Mouse (Mus musculus) layer of hippocampus, adult 2 months (tissue): ENCODE measurements around the gene Ptpn3. TPM values are rescaled to one million over a fixed set of nuclear protein-coding genes. Genes with fewer than 3 reads are reported as not detected.

Experiments used
- DNase-seq, 2 experiments: peaks; one replicate each; pipeline ENCODE4 v3.0.0; 2022; ENCODE audit warnings: low spot score in 2 of 2
- H3K27ac ChIP-seq: fragments of 200-600 bp; 2 replicates; pipeline ENCODE4 v1.8.1; 2022
- H3K4me3 ChIP-seq: fragments of 200-600 bp; 2 replicates; pipeline ENCODE4 v1.8.1; 2022; ENCODE audit warnings: mild to moderate bottlenecking
- CTCF ChIP-seq: fragments of 200-600 bp; conservative IDR thresholded peaks from 2 replicates; pipeline ENCODE4 v1.8.1; 2022; ENCODE audit warnings: antibody characterized with exemption, mild to moderate bottlenecking, moderate library complexity
- total RNA-seq, 2 experiments: library from RNA; stranded (reverse); gene quantifications; 2 replicates each; pipeline ENCODE4 v1.2.3; 2021

The Ptpn3 gene
- total RNA-seq, 2 experiments from 2014 or later = 76.6 to 92.1 TPM

DNA sequence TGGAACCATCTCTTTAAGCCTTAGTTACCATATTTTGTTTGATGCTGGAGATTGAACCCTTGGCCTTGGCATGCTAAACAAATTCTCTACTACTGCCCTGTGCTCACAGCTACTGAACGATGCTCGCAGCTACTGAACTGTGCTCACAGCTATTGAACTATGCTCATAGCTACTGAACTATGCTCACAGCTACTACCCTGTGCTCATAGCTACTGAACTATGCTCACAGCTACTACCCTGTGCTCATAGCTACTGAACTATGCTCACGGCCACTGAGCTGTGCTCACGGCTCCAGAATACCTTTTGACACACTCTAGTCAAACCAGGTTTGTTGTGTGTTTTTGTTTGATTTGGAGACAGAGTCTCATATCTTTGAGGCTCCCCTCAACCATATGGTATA is 10.1 kb upstream of the Ptpn3 start:
- no peak for TF ChIP-seq CTCF
- H3K4me3 ChIP-seq = no peak overlapping the region

DNA sequence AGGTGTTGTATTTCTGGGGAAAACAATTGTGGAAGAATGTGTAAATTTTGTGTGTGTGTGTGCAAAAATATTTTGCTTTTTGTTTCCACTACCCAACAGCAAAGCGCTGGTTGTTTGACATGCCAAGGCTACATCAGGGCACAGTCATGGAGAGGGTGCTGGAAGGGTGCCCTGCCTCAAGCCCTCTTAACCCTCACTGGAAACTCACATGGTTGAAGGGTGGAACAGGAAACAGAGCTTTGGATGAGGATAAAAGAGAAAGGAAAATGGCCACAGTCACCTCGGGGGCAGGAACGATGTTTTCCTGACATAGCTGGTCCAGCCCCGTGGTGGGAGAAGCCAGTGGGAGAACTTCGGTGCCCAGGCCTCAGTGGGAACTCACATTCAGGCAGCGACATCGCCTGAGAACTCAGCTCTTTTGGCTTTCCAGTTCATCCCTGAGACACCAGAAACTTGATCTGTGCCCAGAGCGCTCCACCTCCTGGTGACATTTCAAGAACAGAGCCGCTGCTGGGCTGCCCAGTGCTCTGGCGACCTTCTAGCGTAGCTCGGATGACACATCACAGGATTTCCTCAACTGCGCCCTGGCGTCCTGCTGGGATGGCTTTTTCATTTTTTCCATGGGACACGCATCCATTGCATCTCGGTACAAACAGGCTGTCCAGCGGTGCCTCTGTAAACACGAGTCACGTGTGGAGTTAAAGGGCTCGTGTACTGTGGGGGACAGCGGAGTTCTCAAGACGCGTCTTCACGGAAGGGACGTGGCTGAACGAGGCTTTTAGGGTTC is 6.8 kb upstream of the Ptpn3 start:
- H3K4me3 ChIP-seq = no peak overlapping the region; the same call in 1 of the 2 replicates
- no peak; the same call in 1 of the 2 replicates for TF ChIP-seq CTCF
- DNase-seq = no peak

More for the DNA sequence above, 10.1 kb upstream of the Ptpn3 start:
- no peak for DNase-seq
- no peak overlapping the region for H3K27ac ChIP-seq

DNA sequence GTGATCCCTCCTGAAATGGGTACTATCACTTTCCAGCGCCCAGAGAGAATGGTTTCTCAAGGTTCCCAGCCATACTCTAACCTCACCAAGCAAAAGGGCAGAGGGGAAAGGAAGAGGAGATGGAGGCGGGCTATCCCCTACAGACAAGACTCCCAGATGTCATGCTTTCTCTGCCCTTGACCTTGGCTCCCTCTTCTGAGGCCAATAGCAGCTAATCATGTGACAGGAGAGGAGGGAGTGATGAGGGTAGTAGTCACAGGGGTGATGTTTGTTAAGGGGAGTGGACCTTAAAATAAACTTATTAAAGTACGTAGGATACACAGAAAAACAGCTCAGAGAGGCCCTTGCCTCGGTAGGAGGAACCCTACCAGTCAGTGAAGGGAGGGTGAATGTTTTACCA is 6.1 kb upstream of the Ptpn3 start:
- no peak for DNase-seq
- Histone ChIP-seq H3K4me3 (no peak overlapping the region), H3K27ac (no peak overlapping the region)
- no peak for TF ChIP-seq CTCF

More for the DNA sequence above, 6.8 kb upstream of the Ptpn3 start:
- H3K27ac ChIP-seq = no peak overlapping the region

DNA sequence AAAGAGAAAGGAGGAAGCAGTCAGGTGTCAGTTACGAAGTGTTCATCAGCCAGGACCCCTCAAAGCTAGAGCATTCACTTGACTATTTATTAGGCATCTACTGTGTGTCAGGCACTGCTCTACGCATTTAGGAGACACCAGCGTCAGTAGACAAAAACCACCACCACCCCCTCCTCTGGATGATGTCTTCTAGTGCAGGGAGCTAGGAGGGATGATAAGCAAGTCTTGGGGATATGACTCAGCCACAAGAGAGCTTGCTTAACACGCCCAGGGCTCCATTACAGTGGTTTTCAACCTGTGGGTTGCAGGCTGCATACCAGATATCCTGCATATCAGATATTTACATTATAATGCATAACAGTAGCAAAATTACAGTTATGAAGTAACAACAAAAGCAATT is 4.6 kb upstream of the Ptpn3 start:
- H3K4me3 ChIP-seq = no peak overlapping the region
- DNase-seq = no peak
- no peak overlapping the region for H3K27ac ChIP-seq
- TF ChIP-seq CTCF = no peak

DNA sequence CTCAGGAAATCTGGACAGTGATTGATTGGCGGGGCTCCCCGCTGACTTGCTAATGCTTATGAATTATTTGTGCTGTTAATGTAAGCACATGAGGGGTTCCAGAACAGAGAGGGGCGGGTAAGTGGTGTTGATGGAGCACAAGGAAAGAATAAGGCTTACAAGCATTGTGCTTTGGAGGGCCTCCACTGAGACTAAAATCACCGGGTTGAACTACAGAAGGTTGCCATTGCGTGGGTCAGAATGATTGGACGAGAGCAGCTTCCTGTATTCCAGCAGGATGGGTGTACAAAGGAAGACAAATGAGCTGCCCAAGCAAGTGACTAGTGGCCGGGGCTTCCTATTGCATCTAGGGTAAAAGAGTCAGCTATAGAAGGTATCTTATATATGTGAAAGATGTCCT is 4.0 kb upstream of the Ptpn3 start:
- no peak for TF ChIP-seq CTCF
- H3K4me3 ChIP-seq = no peak overlapping the region
- no peak overlapping the region for H3K27ac ChIP-seq
- DNase-seq = no peak

DNA sequence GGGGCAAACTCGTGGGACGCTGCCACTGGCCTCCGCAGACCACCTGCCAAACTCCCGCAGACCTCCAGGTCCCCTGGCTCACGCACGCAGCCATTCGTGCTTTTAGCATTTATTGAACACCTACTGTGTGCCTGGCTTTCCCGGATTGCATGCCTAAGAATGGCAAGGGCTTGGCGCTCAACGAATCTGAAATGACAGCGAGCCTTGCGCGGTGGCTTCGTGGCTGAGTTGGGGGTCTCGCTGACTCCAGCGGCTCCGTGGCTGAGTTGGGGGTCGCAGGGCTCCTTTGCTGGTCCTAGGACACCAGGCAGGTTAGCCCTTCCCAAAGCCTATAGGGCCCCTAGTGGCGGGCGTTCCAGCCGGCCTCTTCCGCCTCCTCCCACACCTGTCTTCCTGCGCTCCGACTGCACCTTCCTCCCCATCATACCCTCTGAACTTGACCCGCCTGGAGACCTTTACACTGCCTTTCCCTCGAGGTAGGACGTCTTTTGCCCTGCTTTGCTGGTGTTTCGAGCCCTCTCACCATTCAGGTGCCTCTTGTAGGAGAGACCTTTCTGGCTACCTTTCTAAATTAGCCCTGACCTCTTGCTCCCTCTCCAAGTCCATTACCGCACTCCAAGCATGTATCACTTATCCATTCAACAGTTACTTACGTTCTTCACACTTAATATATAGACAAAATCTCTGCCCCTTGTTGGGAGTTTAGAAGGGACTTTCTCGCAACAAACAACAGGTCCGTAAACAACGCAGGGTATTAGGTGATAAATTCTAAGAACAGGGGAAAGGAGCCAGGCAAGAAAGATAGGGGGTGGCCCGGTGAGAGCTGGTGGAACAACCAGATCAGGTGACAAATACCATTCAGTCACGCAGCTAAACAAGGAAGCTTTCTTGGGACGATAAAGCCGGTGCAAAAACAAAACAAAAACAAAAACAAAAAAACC is 898 bp downstream of the Ptpn3 start:
- peak in 1 of 2 experiments; percentile 22 for DNase-seq
- Histone ChIP-seq H3K27ac (peak overlapping the region; percentile 97), H3K4me3 (peak overlapping the region; percentile 84)
- TF ChIP-seq CTCF = peak; percentile 48

DNA sequence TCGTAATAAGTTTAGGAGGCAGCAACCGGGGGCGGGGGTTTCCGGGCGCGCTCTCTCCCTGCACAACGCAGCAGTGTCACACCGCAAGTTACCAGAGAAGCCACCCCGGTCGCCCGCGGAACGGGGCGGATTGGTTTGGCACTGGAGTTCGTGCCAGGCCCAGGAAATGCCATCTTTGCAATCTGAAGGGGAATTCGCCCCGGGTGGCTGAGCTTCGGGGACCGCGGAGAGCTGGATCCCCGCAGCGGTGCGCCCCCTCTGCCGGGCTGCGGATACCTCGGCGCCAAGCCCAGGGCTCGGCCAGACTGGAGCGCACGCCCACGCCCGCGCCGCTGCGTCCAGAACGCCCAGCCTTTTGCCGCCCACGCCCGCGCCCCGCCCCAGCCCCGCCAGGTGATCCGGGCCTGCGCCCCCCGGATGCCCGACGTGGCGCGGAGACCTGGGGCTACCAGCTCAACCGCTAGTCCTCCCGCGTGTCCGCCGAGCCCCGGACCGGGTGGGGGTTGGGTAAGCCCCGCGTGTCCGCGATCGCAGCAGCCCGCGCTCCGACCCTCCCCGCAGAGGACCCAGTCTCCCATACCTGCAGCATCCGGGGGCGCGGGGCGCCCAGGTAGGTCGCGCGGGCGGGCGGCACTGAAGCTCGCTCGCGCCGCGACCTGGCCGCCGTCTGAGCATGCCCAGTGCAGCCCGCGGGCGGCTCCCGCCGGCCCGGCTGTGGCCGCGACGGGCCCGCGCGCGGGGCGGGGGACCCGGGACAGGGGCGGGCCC is 1.8 kb downstream of the Ptpn3 start:
- H3K4me3 ChIP-seq = peak overlapping the region; percentile 84
- H3K27ac ChIP-seq = peak overlapping the region; percentile 97
- TF ChIP-seq CTCF = peak; percentile 23; the same call in 1 of the 2 replicates
- peak; percentile 26 to 52 for DNase-seq

DNA sequence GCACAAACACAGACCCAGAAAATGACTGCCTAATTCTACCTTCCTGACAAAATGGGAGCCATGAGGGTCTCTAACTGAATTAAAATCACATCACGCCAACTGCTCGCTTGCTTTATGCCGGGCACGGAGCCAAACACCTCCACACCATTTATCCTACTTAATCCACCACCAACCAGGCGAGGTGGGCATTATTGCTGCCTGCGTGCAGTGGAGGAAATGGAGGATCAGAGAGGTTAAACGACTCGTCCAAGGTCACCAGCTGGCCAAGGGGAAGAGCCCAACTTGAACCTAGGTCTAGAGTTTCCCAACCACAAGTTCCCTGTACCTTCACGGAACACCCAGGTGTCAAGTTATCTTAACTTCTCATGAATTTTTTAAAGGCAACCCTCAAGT is 2.3 kb downstream of the Ptpn3 start:
- TF ChIP-seq CTCF = no peak
- peak; percentile 23 to 28 for DNase-seq
- Histone ChIP-seq H3K4me3 (peak overlapping the region; percentile 84), H3K27ac (peak overlapping the region; percentile 97)

DNA sequence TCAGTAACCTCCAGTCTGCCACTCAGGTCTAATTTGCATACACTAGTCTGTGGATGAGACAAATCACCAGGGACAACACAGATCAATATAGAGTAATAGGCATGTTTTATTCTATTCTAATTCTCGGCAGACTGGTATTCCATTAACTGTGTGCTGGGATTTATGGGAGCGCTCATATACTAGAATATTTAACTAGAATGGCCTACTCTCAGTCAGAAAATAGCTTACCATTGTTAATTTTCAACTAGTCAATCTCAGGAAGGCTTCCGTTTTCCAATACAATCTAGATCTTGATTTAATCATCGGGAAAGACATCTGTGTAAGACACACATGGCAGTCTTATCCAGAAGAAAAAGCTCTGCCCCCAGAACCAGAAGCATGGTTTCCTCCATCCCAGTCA is 3.5 kb downstream of the Ptpn3 start:
- no peak for TF ChIP-seq CTCF
- no peak for DNase-seq
- H3K27ac ChIP-seq = peak overlapping the region; percentile 97
- peak overlapping the region; percentile 84; the same call in 1 of the 2 replicates for H3K4me3 ChIP-seq

DNA sequence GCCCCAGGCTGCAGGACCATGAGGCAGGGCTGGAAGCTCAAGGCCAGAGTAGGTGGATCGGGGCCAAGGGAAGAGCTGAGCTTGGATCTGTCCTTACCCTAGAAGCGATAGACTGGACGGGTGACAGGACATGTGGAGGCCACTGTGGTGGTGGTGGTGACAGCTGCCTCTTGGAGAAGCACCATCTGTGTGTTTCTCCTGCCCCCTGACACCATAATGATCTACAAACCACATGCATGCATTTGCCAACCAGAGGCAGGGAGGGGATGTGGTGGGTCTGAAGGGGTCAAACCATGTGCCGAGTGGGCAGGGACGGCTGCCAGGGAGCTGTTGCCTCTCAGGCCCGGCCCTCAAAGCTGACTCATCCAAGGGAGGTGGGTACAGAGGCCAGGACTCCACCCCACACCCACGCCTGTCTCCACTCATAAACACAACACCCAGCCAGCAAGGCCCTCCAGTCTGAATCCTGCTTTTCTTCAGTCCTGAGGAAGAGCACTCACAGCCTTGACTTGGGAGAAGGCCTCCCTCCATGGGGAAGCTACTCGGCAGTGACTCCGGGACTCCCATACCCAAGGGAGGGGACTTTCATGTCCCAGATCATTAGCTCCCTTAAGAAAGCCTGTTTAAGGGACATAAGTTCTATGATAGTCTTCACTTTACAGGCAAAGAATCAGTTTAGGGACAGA is 6.5 kb downstream of the Ptpn3 start:
- no peak for TF ChIP-seq CTCF

DNA sequence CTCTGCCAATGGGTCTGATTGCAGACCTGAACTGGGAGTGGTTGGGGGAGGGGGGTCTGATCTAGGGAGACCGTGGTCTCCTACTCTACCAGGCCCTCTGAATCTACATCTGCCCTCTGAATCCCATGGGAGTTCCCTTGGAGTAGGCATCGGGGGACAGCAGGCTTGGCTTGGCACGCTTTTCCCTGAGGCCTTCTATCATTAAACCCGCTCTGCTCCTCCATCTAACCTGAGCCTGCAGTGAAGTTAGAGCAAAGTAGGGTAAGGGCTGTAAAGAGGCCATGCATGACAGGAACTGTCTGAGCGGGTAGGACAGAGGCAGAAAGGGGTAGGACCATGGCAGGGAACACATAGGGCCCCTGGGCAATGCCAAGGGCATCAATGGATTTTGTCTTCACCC is 9.0 kb downstream of the Ptpn3 start:
- H3K4me3 ChIP-seq = no peak overlapping the region
- no peak for DNase-seq
- no peak for TF ChIP-seq CTCF

More for the DNA sequence above, 6.5 kb downstream of the Ptpn3 start:
- DNase-seq = no peak
- Histone ChIP-seq H3K4me3 (no peak overlapping the region), H3K27ac (no peak overlapping the region)

DNA sequence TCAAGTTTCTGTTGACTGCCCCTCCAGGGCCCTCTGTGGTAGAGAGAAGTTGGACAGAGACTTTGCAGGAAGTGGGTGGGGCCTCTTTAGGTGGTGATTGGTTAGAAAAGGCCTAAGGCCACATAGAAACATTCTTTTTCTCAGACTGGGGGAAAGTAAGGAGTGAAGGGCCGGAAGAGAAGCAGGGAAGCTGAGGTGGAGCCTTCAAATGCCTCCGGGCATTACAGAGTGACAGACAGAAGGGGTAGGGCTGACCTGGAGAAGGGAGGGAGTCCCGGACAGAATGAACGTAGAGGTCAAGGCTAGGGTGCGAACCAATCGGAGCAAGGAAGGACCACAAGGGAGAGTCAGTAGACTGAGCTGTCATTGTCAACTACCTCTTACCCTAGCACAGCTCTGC is 11.6 kb downstream of the Ptpn3 start:
- no peak overlapping the region for H3K4me3 ChIP-seq
- no peak for TF ChIP-seq CTCF

More for the DNA sequence above, 9.0 kb downstream of the Ptpn3 start:
- H3K27ac ChIP-seq = no peak overlapping the region

More for the DNA sequence above, 11.6 kb downstream of the Ptpn3 start:
- no peak overlapping the region for H3K27ac ChIP-seq
- no peak for DNase-seq
